Mouse (Mus musculus): Measurements from ENCODE around the gene Ski. TPM values are rescaled to one million over a fixed set of nuclear protein-coding genes. Genes with fewer than 3 reads are reported as not detected.

Ski gene
- polyA plus RNA-seq, 1 experiment from 2014 or later = 34.9 TPM

GRCm38 (mm10) chr4:155134686-155135172 lies 87.7 kb downstream of the Ski start:
- H3K4me2 ChIP-seq (ENCODE audit: low read depth, low read length) = no peak overlapping the region

GRCm38 (mm10) chr4:155133658-155134417 lies 88.6 kb downstream of the Ski start:
- DNase-seq (ENCODE audit: low spot score) = peak; percentile 91
- H3K9ac ChIP-seq (ENCODE audit: low read depth, low read length) = peak overlapping the region; percentile 34; the same call in 1 of the 2 replicates

More at GRCm38 (mm10) chr4:155134686-155135172, 87.7 kb downstream of the Ski start:
- WGBS = 85% methylated on average over 7 of the region's 7 CpGs
- Histone ChIP-seq H3K27me3 (replicated peaks; ENCODE audit: control insufficient read depth, insufficient read depth, low read length) (no peaks in the 10 kb centered on the region), H3K36me3 (ENCODE audit: control insufficient read depth, insufficient read depth, low read length) (no peaks in the 10 kb centered on the region), H3K4me3 (ENCODE audit: low read depth, low read length) (no peak overlapping the region), H3K27ac (replicated peaks; ENCODE audit: low read depth, low read length) (peak overlapping the region; percentile 81), H3K9me3 (ENCODE audit: control insufficient read depth, low read length) (no peaks in the 10 kb centered on the region), H3K4me1 (ENCODE audit: control insufficient read depth, insufficient read depth, low read length) (peaks cover 41% of the 10 kb centered on the region), H3K9ac (ENCODE audit: low read depth, low read length) (no peak overlapping the region)
- DNase-seq (ENCODE audit: low spot score) = no peak
- ATAC-seq (ENCODE audit: low read depth) = no peak

GRCm38 (mm10) chr4:155133188-155133587 lies 89.2 kb downstream of the Ski start:
- Histone ChIP-seq H3K9me3 (ENCODE audit: control insufficient read depth, low read length) (no peaks in the 10 kb centered on the region), H3K4me3 (ENCODE audit: low read depth, low read length) (no peak overlapping the region), H3K9ac (ENCODE audit: low read depth, low read length) (0 out of 2 replicates have a peak overlapping the region, but pooled peaks have one; percentile 6), H3K4me1 (ENCODE audit: control insufficient read depth, insufficient read depth, low read length) (peaks cover 40% of the 10 kb centered on the region), H3K27ac (replicated peaks; ENCODE audit: low read depth, low read length) (peak overlapping the region; percentile 81), H3K27me3 (replicated peaks; ENCODE audit: control insufficient read depth, insufficient read depth, low read length) (no peaks in the 10 kb centered on the region), H3K36me3 (ENCODE audit: control insufficient read depth, insufficient read depth, low read length) (no peaks in the 10 kb centered on the region), H3K4me2 (ENCODE audit: low read depth, low read length) (no peak overlapping the region)
- 19% methylated on average over 3 of the region's 3 CpGs for whole genome bisulfite sequencing
- ATAC-seq (ENCODE audit: low read depth) (no peak), DNase-seq (ENCODE audit: low spot score) (no peak)

More at GRCm38 (mm10) chr4:155133658-155134417, 88.6 kb downstream of the Ski start:
- H3K4me2 ChIP-seq (ENCODE audit: low read depth, low read length) = 0 out of 2 replicates have a peak overlapping the region, but pooled peaks have one; percentile 4
- H3K27me3 ChIP-seq (replicated peaks; ENCODE audit: control insufficient read depth, insufficient read depth, low read length) = no peaks in the 10 kb centered on the region
- H3K27ac ChIP-seq (replicated peaks; ENCODE audit: low read depth, low read length) = peak overlapping the region; percentile 81
- H3K4me1 ChIP-seq (ENCODE audit: control insufficient read depth, insufficient read depth, low read length) = peaks cover 41% of the 10 kb centered on the region
- WGBS = 11% methylated on average over 20 of the region's 20 CpGs
- peak; percentile 66 for ATAC-seq (ENCODE audit: low read depth)
- no peaks in the 10 kb centered on the region for H3K9me3 ChIP-seq (ENCODE audit: control insufficient read depth, low read length)
- H3K4me3 ChIP-seq (ENCODE audit: low read depth, low read length) = no peak overlapping the region
- H3K36me3 ChIP-seq (ENCODE audit: control insufficient read depth, insufficient read depth, low read length) = no peaks in the 10 kb centered on the region

- H3K9me3 ChIP-seq (ENCODE audit: control insufficient read depth, low read length) = no peaks in the 10 kb centered on the region
- peaks cover 31% of the 10 kb centered on the region for H3K4me1 ChIP-seq (ENCODE audit: control insufficient read depth, insufficient read depth, low read length)
- peak overlapping the region; percentile 83 for H3K27ac ChIP-seq (replicated peaks; ENCODE audit: low read depth, low read length)
- no peak overlapping the region for H3K4me3 ChIP-seq (ENCODE audit: low read depth, low read length)
- 0 out of 2 replicates have a peak overlapping the region, but pooled peaks have one; percentile 1 for H3K9ac ChIP-seq (ENCODE audit: low read depth, low read length)
- H3K36me3 ChIP-seq (ENCODE audit: control insufficient read depth, insufficient read depth, low read length) = no peaks in the 10 kb centered on the region
- no peaks in the 10 kb centered on the region for H3K27me3 ChIP-seq (replicated peaks; ENCODE audit: control insufficient read depth, insufficient read depth, low read length)
- no peak for ATAC-seq (ENCODE audit: low read depth)
- 55% methylated on average over 7 of the region's 7 CpGs for WGBS
- H3K4me2 ChIP-seq (ENCODE audit: low read depth, low read length) = no peak overlapping the region
- DNase-seq (ENCODE audit: low spot score) = no peak
Measured at GRCm38 (mm10) chr4:155130616-155131015, 91.8 kb downstream of the Ski start.

GRCm38 (mm10) chr4:155129996-155130395 lies 92.4 kb downstream of the Ski start:
- peak; percentile 19 for ATAC-seq (ENCODE audit: low read depth)

GRCm38 (mm10) chr4:155129132-155129917 lies 93.1 kb downstream of the Ski start:
- Histone ChIP-seq H3K4me3 (ENCODE audit: low read depth, low read length) (no peak overlapping the region), H3K27me3 (replicated peaks; ENCODE audit: control insufficient read depth, insufficient read depth, low read length) (no peaks in the 10 kb centered on the region), H3K4me1 (ENCODE audit: control insufficient read depth, insufficient read depth, low read length) (peaks cover 18% of the 10 kb centered on the region), H3K9me3 (ENCODE audit: control insufficient read depth, low read length) (no peaks in the 10 kb centered on the region), H3K9ac (ENCODE audit: low read depth, low read length) (peak overlapping the region; percentile 1; the same call in 1 of the 2 replicates), H3K27ac (replicated peaks; ENCODE audit: low read depth, low read length) (peak overlapping the region; percentile 83), H3K4me2 (ENCODE audit: low read depth, low read length) (no peak overlapping the region), H3K36me3 (ENCODE audit: control insufficient read depth, insufficient read depth, low read length) (no peaks in the 10 kb centered on the region)
- no peak for ATAC-seq (ENCODE audit: low read depth)
- 92% methylated on average over 10 of the region's 10 CpGs for WGBS
- DNase-seq (ENCODE audit: low spot score) = no peak

More at GRCm38 (mm10) chr4:155129996-155130395, 92.4 kb downstream of the Ski start:
- peak; percentile 90 for DNase-seq (ENCODE audit: low spot score)
- WGBS = 43% methylated on average over 12 of the region's 14 CpGs
- Histone ChIP-seq H3K9ac (ENCODE audit: low read depth, low read length) (peak overlapping the region; percentile 1), H3K36me3 (ENCODE audit: control insufficient read depth, insufficient read depth, low read length) (no peaks in the 10 kb centered on the region), H3K9me3 (ENCODE audit: control insufficient read depth, low read length) (no peaks in the 10 kb centered on the region), H3K27me3 (replicated peaks; ENCODE audit: control insufficient read depth, insufficient read depth, low read length) (no peaks in the 10 kb centered on the region), H3K4me3 (ENCODE audit: low read depth, low read length) (no peak overlapping the region), H3K4me2 (ENCODE audit: low read depth, low read length) (no peak overlapping the region), H3K27ac (replicated peaks; ENCODE audit: low read depth, low read length) (peak overlapping the region; percentile 83), H3K4me1 (ENCODE audit: control insufficient read depth, insufficient read depth, low read length) (peaks cover 25% of the 10 kb centered on the region)

GRCm38 (mm10) chr4:155128411-155128810 lies 94.0 kb downstream of the Ski start:
- no peak for ATAC-seq (ENCODE audit: low read depth)
- no peak overlapping the region for H3K27ac ChIP-seq (replicated peaks; ENCODE audit: low read depth, low read length)
- WGBS = 88% methylated on average over 15 of the region's 15 CpGs

GRCm38 (mm10) chr4:155126602-155127372 lies 95.6 kb downstream of the Ski start:
- WGBS = 59% methylated on average over 7 of the region's 7 CpGs
- Histone ChIP-seq H3K9me3 (ENCODE audit: control insufficient read depth, low read length) (no peaks in the 10 kb centered on the region), H3K27ac (replicated peaks; ENCODE audit: low read depth, low read length) (no peak overlapping the region), H3K4me1 (ENCODE audit: control insufficient read depth, insufficient read depth, low read length) (peaks cover 20% of the 10 kb centered on the region), H3K27me3 (replicated peaks; ENCODE audit: control insufficient read depth, insufficient read depth, low read length) (no peaks in the 10 kb centered on the region), H3K4me3 (ENCODE audit: low read depth, low read length) (no peak overlapping the region), H3K4me2 (ENCODE audit: low read depth, low read length) (no peak overlapping the region), H3K9ac (ENCODE audit: low read depth, low read length) (no peak overlapping the region), H3K36me3 (ENCODE audit: control insufficient read depth, insufficient read depth, low read length) (no peaks in the 10 kb centered on the region)
- DNase-seq (ENCODE audit: low spot score) (no peak), ATAC-seq (ENCODE audit: low read depth) (no peak)

More at GRCm38 (mm10) chr4:155128411-155128810, 94.0 kb downstream of the Ski start:
- DNase-seq (ENCODE audit: low spot score) = no peak
- Histone ChIP-seq H3K9me3 (ENCODE audit: control insufficient read depth, low read length) (no peaks in the 10 kb centered on the region), H3K9ac (ENCODE audit: low read depth, low read length) (no peak overlapping the region), H3K36me3 (ENCODE audit: control insufficient read depth, insufficient read depth, low read length) (no peaks in the 10 kb centered on the region), H3K27me3 (replicated peaks; ENCODE audit: control insufficient read depth, insufficient read depth, low read length) (no peaks in the 10 kb centered on the region), H3K4me1 (ENCODE audit: control insufficient read depth, insufficient read depth, low read length) (peaks cover 9% of the 10 kb centered on the region), H3K4me2 (ENCODE audit: low read depth, low read length) (no peak overlapping the region), H3K4me3 (ENCODE audit: low read depth, low read length) (no peak overlapping the region)
